Mouse (Mus musculus) kidney, embryonic 16.5 days (tissue): ENCODE measurements around the gene Nptxr. TPM values are rescaled to one million over a fixed set of nuclear protein-coding genes. Genes with fewer than 3 reads are reported as not detected.
A peak's percentile ranks its signal among the peaks of the same experiment; 100 is the strongest.

ENCODE experiments used
- ATAC-seq: fragments of 200-750 bp; cut with Nextera tagmentation; 2 replicates; pipeline ENCODE4 v1.8.0; 2017; ENCODE audit warnings: moderate TSS enrichment; ENCODE audit not compliant: low FRiP score, low TSS enrichment
- H3K27ac ChIP-seq: fragments of 300-500 bp; sonication (generic); 2 replicates; pipeline ENCODE4 v1.5.1; 2014; ENCODE audit warnings: low read length
- H3K27me3 ChIP-seq: fragments of 300-500 bp; sonication (generic); 2 replicates; pipeline ENCODE4 v1.6.1; 2014; ENCODE audit warnings: low read length, control low read depth, mixed read lengths; ENCODE audit not compliant: insufficient read depth
- H3K36me3 ChIP-seq: fragments of 300-500 bp; sonication (generic); 2 replicates; pipeline ENCODE4 v1.6.1; 2014; ENCODE audit warnings: low read length, control low read depth, mixed read lengths; ENCODE audit not compliant: insufficient read depth
- H3K4me1 ChIP-seq: fragments of 300-500 bp; sonication (generic); 2 replicates; pipeline ENCODE4 v1.6.1; 2014; ENCODE audit warnings: low read length, control low read depth, mixed read lengths; ENCODE audit not compliant: insufficient read depth
- H3K4me2 ChIP-seq: fragments of 300-500 bp; sonication (generic); replicated peaks from 2 replicates; pipeline ENCODE4 v1.6.1; 2014; ENCODE audit warnings: low read depth, low read length
- H3K4me3 ChIP-seq: fragments of 300-500 bp; sonication (generic); 2 replicates; pipeline ENCODE4 v1.5.1; 2014; ENCODE audit warnings: mild to moderate bottlenecking, low read length
- H3K9ac ChIP-seq: fragments of 300-500 bp; sonication (generic); replicated peaks from 2 replicates; pipeline ENCODE4 v1.6.1; 2014; ENCODE audit warnings: low read length
- H3K9me3 ChIP-seq: fragments of 300-500 bp; sonication (generic); 2 replicates; pipeline ENCODE4 v1.6.1; 2016; ENCODE audit warnings: low read length, control low read depth
- WGBS: fragments of 180-500 bp; shearing (Covaris S2); extraction: QIAGEN DNeasy Blood & Tissue Kit; methylation state at CpG from one replicate; pipeline ENCODE4 v1.1.7; 2014; 5-methylcytosine and 5-hydroxymethylcytosine counted together
- polyA plus RNA-seq: library from polyadenylated mRNA; unstranded; fragments of >200 nt; fragmentation: Nextera tagmentation; extraction: Ambion mirVana; gene quantifications from 2 replicates; pipeline ENCODE4 v1.2.1, GENCODE M21; 2015

The Nptxr gene
- polyA plus RNA-seq, 1 experiment from 2014 or later = 1.9 TPM

DNA sequence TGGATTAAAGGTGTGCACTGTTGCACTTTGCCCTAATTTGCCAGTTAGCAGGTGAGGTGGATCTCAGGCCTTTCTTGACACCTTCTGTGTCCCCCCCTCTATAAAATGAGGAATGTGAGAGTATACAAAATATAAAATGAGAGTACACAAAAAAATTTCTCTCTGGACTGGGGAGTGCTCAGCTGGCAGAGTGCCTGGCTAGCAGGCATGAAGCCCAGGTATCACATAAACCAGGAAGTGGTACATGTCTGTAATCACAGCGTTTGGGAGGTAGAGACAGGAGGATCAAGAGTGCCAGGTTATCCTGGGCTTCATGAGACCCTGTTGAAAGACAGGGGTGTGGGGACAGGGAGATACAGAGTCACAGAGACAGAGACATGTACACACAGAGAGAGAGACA is 2.5 kb upstream of the Nptxr start:
- Histone ChIP-seq H3K36me3 (no peaks in the 10 kb centered on the region), H3K9ac (no peak overlapping the region), H3K9me3 (no peaks in the 10 kb centered on the region), H3K27ac (no peak overlapping the region), H3K4me3 (no peak overlapping the region), H3K4me1 (peaks cover 18% of the 10 kb centered on the region), H3K27me3 (peaks cover 58% of the 10 kb centered on the region), H3K4me2 (no peak overlapping the region)
- ATAC-seq = no peak
- 39% methylated on average over 1 of the region's 1 CpGs for WGBS

DNA sequence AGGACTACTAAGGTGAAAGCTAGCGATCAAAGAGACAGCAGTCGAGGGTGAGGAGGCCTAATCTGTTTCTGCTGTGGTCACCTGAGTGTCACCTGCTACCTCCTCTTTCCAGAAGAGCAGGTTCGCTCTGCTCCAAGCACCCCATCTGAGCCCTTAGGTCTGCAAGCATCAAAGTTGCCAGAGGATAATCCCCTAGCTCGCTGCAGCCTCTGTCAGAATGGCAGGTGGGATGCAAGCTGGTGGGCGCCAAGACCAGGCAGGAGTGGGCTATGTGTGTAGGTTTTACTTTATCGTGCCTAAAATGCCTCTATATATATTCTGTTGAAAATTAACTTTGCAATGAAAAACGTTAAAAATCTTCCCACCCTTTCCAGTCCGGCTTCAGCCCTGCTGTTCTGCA is 680 bp upstream of the Nptxr start:
- no peak overlapping the region for H3K27ac ChIP-seq
- no peaks in the 10 kb centered on the region for H3K9me3 ChIP-seq
- no peaks in the 10 kb centered on the region for H3K36me3 ChIP-seq
- WGBS = 20% methylated on average over 8 of the region's 8 CpGs
- H3K9ac ChIP-seq = no peak overlapping the region
- H3K4me2 ChIP-seq = peak overlapping the region; percentile 96
- peaks cover 73% of the 10 kb centered on the region for H3K27me3 ChIP-seq
- ATAC-seq = no peak
- peaks cover 18% of the 10 kb centered on the region for H3K4me1 ChIP-seq
- H3K4me3 ChIP-seq = no peak overlapping the region

DNA sequence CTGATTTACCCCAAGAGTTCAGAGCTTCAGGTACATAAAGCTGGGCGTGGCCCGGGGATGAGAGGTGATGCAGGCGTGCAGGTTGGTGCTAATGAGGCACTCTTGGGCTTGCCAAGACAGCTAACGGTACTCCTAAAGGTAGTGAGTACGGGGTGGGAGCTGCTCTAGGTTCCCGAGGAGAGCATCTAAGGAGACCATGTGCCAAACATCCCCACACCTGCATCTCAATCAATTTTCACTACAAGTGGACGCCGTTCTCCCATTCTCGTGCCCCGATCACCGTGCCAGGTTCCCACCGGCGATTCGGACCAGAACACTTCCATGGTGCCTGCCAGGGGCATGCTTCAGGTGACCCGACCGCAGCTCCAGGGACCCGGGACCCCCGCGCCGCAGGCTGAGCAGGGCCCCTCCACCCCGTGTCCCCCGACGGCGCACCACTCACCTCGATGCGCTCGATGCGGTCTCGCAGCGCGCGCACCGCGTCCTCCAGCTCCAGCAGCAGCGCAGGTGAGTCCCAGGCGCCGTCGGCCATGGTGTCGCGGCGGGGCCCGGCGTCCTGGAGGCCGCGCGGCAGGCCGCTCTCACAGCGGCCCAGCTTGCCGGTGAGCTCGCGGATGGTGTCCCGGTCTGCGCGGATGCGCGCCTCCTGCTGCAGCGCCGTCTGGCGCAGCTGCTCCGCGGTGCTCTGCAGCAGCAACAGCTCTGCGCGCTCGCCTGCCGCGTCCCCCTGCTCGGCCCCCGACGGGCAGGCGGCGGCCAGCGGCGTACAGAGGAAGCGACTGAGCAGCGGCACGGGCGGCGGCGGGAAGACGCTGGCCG is 824 bp downstream of the Nptxr start:
- H3K4me2 ChIP-seq = peak overlapping the region; percentile 96
- WGBS = 4% methylated on average over 78 of the region's 81 CpGs
- peaks cover 75% of the 10 kb centered on the region for H3K27me3 ChIP-seq
- ATAC-seq = peak; percentile 64
- H3K27ac ChIP-seq = no peak overlapping the region
- no peaks in the 10 kb centered on the region for H3K36me3 ChIP-seq
- no peaks in the 10 kb centered on the region for H3K9me3 ChIP-seq
- peak overlapping the region; percentile 70 for H3K9ac ChIP-seq
- peak overlapping the region; percentile 64 for H3K4me3 ChIP-seq
- peaks cover 18% of the 10 kb centered on the region for H3K4me1 ChIP-seq

DNA sequence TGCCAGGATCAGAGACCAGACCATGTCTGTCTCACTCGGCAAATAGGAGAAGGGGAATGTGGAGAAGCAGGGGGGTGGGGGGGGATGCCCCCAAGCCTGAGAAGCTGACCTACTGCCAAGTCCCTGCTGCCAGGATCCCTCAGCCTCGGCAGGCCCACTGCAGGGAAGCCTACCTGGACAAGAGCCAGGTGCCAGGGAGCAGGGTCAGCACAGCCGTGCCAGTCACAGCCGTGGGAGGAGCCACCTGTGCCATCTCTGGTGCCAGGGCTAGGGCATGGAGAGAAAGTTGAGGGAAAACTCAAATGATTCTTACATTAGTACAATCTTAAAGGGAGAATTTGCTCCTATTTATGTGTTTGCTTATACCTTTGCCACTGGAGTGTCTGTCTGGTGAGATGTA is 2.3 kb downstream of the Nptxr start:
- H3K27ac ChIP-seq = no peak overlapping the region
- H3K4me2 ChIP-seq = no peak overlapping the region
- H3K4me3 ChIP-seq = no peak overlapping the region
- H3K9me3 ChIP-seq = no peaks in the 10 kb centered on the region
- peaks cover 67% of the 10 kb centered on the region for H3K27me3 ChIP-seq
- H3K9ac ChIP-seq = no peak overlapping the region
- H3K4me1 ChIP-seq = peaks cover 18% of the 10 kb centered on the region
- 59% methylated on average over 4 of the region's 4 CpGs for WGBS
- H3K36me3 ChIP-seq = no peaks in the 10 kb centered on the region
- ATAC-seq = no peak

DNA sequence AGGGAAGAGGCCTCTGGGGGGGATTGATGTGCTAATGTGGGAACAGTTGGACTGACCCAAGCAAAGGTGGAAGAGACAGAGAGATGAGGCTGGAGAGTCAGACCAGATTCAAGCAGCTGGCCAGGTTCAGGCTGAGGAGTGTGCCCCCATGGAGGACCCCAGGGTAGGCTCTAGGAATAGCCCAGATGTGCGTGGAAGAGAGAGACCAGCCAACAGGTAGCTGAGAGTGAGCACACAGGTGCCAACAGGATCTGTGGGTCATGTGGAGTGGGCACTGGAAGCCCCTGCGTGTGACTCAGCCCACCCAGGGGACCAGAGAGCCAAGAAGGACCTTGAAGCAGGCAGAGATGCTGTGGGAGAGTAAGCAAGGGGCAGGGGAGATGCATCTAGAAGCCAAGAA is 2.9 kb downstream of the Nptxr start:
- Histone ChIP-seq H3K4me2 (no peak overlapping the region), H3K9ac (no peak overlapping the region), H3K36me3 (no peaks in the 10 kb centered on the region), H3K4me3 (no peak overlapping the region), H3K9me3 (no peaks in the 10 kb centered on the region), H3K27ac (no peak overlapping the region), H3K27me3 (peaks cover 61% of the 10 kb centered on the region), H3K4me1 (peaks cover 18% of the 10 kb centered on the region)
- WGBS = 65% methylated on average over 2 of the region's 2 CpGs
- ATAC-seq = no peak

DNA sequence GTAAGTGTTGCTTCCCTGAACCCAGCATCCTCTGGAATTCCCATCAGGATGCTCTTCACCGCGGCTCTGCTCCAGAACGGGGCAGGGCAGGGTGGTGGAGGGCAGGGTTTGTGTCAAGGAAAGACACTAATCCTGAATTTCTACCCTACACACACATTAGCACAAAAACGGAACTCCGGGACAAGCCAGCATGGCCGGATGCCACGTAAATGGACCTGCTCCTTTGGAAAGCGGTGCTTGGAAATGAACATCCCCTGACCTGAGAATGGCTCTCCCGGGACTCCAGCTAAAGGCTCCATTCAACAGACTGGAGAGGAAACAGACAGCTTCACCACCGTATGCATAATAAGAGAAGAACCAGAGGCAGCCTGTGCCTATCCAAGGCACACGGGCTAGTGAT is 3.9 kb downstream of the Nptxr start:
- Histone ChIP-seq H3K4me2 (no peak overlapping the region), H3K27me3 (peaks cover 52% of the 10 kb centered on the region), H3K27ac (no peak overlapping the region), H3K9me3 (no peaks in the 10 kb centered on the region), H3K4me3 (no peak overlapping the region), H3K36me3 (no peaks in the 10 kb centered on the region), H3K4me1 (peaks cover 18% of the 10 kb centered on the region), H3K9ac (no peak overlapping the region)
- 53% methylated on average over 11 of the region's 11 CpGs for WGBS
- ATAC-seq = no peak

DNA sequence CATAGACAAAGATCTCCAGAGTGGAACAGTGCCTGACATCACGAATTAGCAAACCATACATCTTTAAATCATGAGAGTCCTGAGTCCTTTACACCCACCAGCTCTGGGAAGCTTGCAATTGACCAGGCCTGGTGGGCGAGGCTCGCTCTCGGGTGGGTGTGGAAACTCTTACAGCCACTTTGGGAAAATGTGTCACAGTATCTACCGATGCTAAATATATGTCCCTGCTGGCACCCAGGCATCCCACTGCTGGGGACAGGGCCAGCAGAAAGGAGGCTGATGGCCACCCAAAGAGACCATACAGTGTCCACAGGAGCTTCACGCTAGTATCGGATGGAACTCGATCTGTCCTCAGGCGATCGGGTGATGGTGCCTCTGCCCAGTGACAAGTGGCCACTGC is 6.0 kb downstream of the Nptxr start:
- Histone ChIP-seq H3K27me3 (peaks cover 36% of the 10 kb centered on the region), H3K27ac (no peak overlapping the region), H3K9me3 (no peaks in the 10 kb centered on the region), H3K9ac (no peak overlapping the region), H3K36me3 (no peaks in the 10 kb centered on the region), H3K4me2 (no peak overlapping the region), H3K4me3 (no peak overlapping the region), H3K4me1 (peaks cover 4% of the 10 kb centered on the region)
- ATAC-seq = no peak
- WGBS = 85% methylated on average over 10 of the region's 10 CpGs

DNA sequence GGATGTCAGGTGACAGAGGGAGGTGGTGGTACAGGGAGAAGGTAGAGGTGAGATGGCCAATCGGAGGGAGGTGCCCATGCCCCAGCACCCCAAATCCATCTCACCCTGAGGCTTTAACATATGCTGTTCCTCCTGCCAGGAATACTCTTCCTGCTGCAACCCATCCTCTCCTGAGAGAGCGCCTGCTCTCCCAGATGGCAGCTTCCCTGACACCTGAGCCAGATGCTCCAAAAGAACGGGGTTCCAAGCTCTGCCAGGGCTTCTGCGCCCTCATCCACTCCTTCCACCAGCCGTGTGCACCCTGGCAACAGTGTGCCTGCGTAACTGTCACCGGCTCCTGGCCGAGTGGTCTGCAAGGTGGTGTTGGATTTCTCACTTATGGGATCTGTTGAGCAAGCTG is 6.9 kb downstream of the Nptxr start:
- no peaks in the 10 kb centered on the region for H3K4me1 ChIP-seq

DNA sequence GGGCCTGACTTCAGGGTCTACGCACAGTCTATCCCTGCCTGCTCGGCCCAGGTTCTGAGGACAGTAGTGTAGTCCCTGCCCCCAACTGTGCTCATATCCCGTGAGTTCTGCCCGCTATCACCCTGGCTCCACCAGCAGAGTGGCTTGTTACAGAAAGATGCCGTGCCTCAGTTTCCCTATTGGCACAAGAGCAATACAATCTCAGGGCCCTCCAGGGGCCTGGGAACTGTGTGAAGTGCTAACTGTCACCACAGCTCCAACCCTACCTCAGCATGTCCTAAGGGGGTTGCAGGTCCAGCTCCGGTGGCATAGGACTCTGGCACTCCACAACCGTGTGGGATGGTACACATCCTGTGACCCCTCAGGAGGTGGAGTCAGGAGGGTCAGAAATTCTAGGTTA is 7.5 kb downstream of the Nptxr start:
- no peak overlapping the region for H3K27ac ChIP-seq
- no peak for ATAC-seq
- H3K36me3 ChIP-seq = no peaks in the 10 kb centered on the region
- H3K9me3 ChIP-seq = no peaks in the 10 kb centered on the region
- H3K27me3 ChIP-seq = peaks cover 21% of the 10 kb centered on the region
- no peak overlapping the region for H3K4me3 ChIP-seq
- no peak overlapping the region for H3K4me2 ChIP-seq
- no peak overlapping the region for H3K9ac ChIP-seq
- 79% methylated on average over 7 of the region's 7 CpGs for WGBS
- no peaks in the 10 kb centered on the region for H3K4me1 ChIP-seq

More for the DNA sequence above, 6.9 kb downstream of the Nptxr start:
- Histone ChIP-seq H3K27ac (no peak overlapping the region), H3K9me3 (no peaks in the 10 kb centered on the region), H3K4me3 (no peak overlapping the region), H3K36me3 (no peaks in the 10 kb centered on the region), H3K27me3 (peaks cover 27% of the 10 kb centered on the region), H3K9ac (no peak overlapping the region), H3K4me2 (no peak overlapping the region)
- no peak for ATAC-seq
- 69% methylated on average over 8 of the region's 8 CpGs for WGBS

DNA sequence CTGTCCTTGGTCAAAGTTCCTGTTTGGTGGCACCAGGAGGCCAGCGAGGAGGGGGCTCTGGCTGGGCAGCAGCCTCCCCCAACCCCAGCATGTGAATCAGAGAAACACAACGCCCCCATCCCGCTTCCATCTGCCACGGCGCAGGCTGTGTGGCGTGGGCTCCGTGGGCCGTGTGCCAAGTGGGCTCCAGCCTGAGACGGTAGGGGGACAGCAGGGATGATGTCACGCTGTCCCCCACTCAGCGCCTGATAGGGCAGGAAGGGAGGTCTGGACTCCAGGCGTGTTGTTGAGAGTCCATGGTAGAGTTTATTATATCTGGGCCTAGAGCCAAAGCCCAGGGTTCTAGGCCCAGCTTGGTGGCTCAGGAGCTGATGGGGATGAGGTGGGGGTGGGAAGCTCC is 8.3 kb downstream of the Nptxr start:
- H3K9ac ChIP-seq = no peak overlapping the region
- no peaks in the 10 kb centered on the region for H3K9me3 ChIP-seq
- H3K4me3 ChIP-seq = no peak overlapping the region
- no peak for ATAC-seq
- H3K4me1 ChIP-seq = no peaks in the 10 kb centered on the region
- H3K36me3 ChIP-seq = no peaks in the 10 kb centered on the region
- no peak overlapping the region for H3K4me2 ChIP-seq
- H3K27me3 ChIP-seq = peaks cover 13% of the 10 kb centered on the region; the same call in 1 of the 2 replicates
- WGBS = 85% methylated on average over 12 of the region's 12 CpGs
- no peak overlapping the region for H3K27ac ChIP-seq
